Mouse (Mus musculus): Measurements from ENCODE around the gene Mbd3. TPM values are rescaled to one million over a fixed set of nuclear protein-coding genes. Genes with fewer than 3 reads are reported as not detected.

Gene Mbd3
- polyA plus RNA-seq, 1 experiment from 2014 or later = 365 TPM

DNA sequence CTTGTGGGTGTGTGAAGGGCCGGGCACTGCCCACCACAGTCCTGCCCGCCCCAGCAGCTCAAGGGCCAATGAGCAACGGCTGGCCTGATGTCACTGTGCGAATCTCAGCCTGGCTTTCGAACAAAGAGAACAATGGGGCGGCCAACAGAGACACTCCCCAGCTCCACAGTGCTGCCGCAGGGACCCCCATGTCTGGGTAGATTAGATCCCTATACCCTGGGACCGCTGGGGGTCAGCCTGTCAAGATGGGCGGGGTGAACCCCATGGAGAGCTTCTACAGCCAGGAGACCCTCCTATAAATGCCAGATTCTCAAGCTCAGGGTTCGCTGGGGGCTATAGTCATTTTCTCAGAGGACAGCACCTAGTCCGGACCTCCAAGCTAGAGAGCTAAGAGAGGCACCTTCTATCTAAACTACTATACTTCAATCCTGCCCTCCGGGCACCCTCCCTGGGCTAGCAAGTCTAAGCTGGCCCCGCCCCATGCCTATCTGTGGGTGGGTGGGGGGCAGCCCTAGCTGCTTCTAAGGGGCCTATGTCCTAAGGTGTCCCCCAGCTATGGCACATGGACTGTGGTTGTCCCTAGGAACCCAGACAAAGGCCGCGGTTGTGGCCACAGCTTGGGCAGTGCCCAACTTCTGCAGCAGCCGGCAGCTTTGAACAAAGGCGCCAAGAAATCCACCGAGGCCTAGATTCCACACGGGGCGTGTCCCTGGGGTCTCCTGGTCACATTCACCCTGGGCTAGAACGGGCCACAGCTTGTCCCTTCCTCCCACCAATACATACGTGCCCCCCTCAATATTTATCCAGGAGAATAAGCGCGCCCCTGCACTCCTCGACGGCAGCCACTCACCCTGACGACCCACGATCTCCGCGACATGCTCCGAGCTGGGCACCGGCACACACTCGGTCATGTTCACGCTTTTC is 13.3 kb downstream of the Mbd3 start:
- Histone ChIP-seq H3K27ac (peak overlapping the region; percentile 98), H3K4me1 (replicated peaks) (peaks cover 49% of the 10 kb centered on the region), H3K27me3 (ENCODE audit: insufficient read depth, poor library complexity, severe bottlenecking) (no peaks in the 10 kb centered on the region), H3K36me3 (peaks cover 60% of the 10 kb centered on the region), H3K9me3 (no peaks in the 10 kb centered on the region), H3K4me3 (peak overlapping the region; percentile 97)
- peak; percentile 84 for DNase-seq (ENCODE audit: low spot score)
- WGBS = under 1% methylated on average over 34 of the region's 34 CpGs

DNA sequence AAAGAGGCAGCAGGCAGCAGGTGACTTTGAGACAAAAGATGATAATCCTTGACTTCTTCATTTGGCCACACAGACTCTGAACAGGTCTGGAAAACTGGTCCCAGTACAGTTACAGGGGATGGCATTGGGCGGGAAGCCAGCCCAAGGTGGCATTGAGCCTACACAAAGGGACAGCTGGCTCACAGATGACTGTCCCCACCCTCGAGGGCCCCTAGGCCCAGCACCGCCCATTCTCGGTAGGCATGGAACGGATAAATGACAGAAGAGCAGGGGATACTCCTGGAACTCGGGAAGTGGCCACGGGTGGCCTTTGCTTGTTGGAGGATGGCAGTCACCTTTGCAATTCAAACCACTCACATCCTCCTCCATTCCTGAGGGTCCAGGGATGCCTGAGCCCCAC is 14.0 kb downstream of the Mbd3 start:
- H3K36me3 ChIP-seq = peaks cover 60% of the 10 kb centered on the region

DNA sequence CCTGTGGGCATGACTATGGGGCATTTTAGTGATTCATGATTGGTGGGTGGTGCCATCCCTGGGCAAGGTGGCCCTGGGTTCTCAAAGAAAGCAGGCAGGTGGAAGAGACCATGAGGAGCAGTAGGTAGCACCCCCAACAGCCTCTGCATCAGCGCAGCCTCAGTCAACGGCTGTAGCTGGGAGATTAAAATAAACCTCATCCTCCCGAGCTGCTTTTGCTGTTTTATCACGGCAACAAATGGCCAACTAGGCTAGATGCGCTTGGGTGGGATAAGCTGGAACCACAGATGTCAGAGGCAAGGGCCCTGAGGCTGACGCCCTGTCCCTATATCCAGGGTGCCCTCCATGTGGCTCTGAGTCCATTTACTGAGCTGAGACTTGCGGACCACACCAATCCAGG is 14.6 kb downstream of the Mbd3 start:
- Histone ChIP-seq H3K36me3 (peaks cover 60% of the 10 kb centered on the region), H3K4me1 (replicated peaks) (peaks cover 52% of the 10 kb centered on the region), H3K9me3 (no peaks in the 10 kb centered on the region), H3K4me3 (peak overlapping the region; percentile 97), H3K27me3 (ENCODE audit: insufficient read depth, poor library complexity, severe bottlenecking) (no peaks in the 10 kb centered on the region), H3K27ac (peak overlapping the region; percentile 98)
- no peak for DNase-seq (ENCODE audit: low spot score)
- WGBS = 81% methylated on average over 7 of the region's 7 CpGs

More for the DNA sequence above, 14.0 kb downstream of the Mbd3 start:
- Histone ChIP-seq H3K4me3 (peak overlapping the region; percentile 97), H3K27me3 (ENCODE audit: insufficient read depth, poor library complexity, severe bottlenecking) (no peaks in the 10 kb centered on the region), H3K27ac (peak overlapping the region; percentile 98), H3K9me3 (no peaks in the 10 kb centered on the region), H3K4me1 (replicated peaks) (peaks cover 52% of the 10 kb centered on the region)
- DNase-seq (ENCODE audit: low spot score) = no peak
- 20% methylated on average over 7 of the region's 7 CpGs for WGBS

DNA sequence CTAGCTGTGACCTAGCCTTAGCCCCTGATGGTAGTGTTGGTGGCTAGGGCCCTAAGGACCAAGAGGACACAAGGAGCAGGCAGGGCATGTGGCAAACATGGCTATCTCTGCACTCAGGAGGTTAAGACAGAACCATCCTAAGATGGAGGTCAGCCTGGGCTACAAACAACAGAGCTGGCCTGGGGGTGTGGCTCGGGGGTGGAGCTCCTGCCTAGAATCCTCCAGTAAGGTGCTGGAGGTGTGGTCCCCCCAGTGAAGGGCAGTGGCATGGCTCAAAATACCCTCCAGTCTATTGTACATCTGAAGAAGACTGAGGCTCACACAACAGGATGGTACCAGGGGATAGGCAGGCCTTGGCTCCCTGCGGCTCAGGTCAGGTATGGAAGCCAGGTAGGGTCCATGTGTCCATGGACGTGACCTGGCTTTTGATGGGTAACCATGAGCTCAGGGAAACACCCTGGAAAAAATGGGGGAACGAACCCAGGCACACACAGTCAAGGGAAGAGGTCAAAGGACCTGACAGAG is 15.2 kb downstream of the Mbd3 start:
- no peaks in the 10 kb centered on the region for H3K9me3 ChIP-seq
- peak overlapping the region; percentile 98; the same call in 1 of the 2 replicates for H3K27ac ChIP-seq
- H3K36me3 ChIP-seq = peaks cover 64% of the 10 kb centered on the region
- H3K4me3 ChIP-seq = peak overlapping the region; percentile 97
- no peaks in the 10 kb centered on the region for H3K27me3 ChIP-seq (ENCODE audit: insufficient read depth, poor library complexity, severe bottlenecking)
- 90% methylated on average over 4 of the region's 4 CpGs for WGBS
- DNase-seq (ENCODE audit: low spot score) = no peak
- H3K4me1 ChIP-seq (replicated peaks) = peaks cover 52% of the 10 kb centered on the region

DNA sequence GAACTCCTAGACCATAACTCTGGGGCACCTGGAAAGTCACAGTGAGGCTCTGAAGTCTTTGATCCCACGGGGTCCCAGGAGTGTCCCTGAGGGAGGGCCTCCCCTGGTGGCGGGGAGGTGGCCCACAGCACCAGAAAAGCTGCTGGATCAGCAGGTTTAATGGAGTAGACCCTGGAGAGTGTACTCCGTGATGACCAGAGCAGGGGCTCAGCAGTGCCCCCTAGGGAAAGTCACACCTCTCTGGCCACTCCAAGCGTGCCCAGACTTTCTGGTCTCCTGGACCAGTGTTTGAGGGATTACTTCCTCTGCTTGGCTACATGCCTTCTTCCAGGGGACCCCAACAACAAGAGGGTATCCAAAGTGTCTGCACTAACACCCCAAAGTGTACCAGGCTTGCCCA is 15.9 kb downstream of the Mbd3 start:
- Histone ChIP-seq H3K36me3 (peaks cover 66% of the 10 kb centered on the region), H3K4me1 (replicated peaks) (peaks cover 50% of the 10 kb centered on the region), H3K27me3 (ENCODE audit: insufficient read depth, poor library complexity, severe bottlenecking) (no peaks in the 10 kb centered on the region), H3K4me3 (peak overlapping the region; percentile 97), H3K9me3 (no peaks in the 10 kb centered on the region), H3K27ac (peak overlapping the region; percentile 18; the same call in 1 of the 2 replicates)
- 69% methylated on average over 4 of the region's 4 CpGs for WGBS
- DNase-seq (ENCODE audit: low spot score) = no peak

DNA sequence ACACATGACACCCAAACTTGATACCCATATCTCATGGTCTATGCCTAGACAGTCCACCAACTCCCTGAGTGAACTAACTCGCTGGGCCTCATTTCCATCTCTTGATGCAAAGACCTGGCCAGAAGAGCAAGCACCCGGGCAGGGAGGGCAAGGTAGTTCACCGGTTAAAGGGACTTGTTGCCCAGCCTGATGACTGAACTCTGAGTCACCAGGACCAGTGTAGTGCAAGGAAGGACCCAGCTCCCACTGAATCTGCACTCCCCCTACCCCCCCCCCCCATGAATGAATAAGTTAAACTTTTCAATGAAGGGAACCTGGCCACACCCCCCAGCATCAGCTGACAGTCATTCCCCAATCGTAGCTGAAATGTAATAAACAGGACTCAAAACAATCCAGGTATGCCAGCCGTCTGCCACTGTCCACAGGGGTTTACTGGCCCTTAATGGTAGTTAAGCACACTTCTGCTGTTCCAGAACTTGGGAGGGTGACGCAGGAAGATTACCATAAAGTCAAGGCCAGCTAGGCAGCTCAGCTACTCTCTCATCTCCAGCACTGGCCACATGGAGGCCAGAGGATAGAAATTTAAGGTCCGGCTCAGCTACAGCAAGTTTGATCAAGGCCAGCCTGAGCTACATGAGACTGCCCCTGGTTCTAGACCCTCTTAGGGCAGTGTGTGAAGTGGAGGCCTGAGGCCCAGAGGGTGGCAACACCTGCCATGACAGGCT is 16.5 kb downstream of the Mbd3 start:
- Histone ChIP-seq H3K4me1 (replicated peaks) (peaks cover 44% of the 10 kb centered on the region), H3K36me3 (peaks cover 66% of the 10 kb centered on the region), H3K27me3 (ENCODE audit: insufficient read depth, poor library complexity, severe bottlenecking) (no peaks in the 10 kb centered on the region), H3K9me3 (no peaks in the 10 kb centered on the region), H3K27ac (peak overlapping the region; percentile 18; the same call in 1 of the 2 replicates), H3K4me3 (peak overlapping the region; percentile 97; the same call in 1 of the 2 replicates)
- no peak for DNase-seq (ENCODE audit: low spot score)
- 94% methylated on average over 7 of the region's 7 CpGs for WGBS

DNA sequence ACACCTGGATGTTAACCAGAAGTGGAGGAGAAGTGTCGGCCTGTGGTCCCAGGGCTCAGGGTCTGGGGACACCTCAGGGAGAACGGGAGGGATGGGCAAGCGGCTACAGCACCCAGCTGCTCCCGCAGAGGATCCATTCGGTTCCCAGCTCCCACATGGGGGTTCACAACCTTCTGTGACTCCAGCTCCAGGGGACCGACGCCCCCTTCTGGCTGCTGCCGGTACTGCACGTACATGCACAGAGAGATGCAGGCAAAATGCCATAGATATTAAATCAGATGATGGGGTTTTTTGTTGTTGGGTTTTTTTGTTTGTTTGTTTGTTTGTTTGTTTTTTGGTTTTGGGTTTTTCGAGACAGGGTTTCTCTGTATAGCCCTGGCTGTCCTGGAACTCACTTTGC is 21.6 kb downstream of the Mbd3 start:
- no peak for DNase-seq (ENCODE audit: low spot score)
- Histone ChIP-seq H3K9me3 (no peaks in the 10 kb centered on the region), H3K27me3 (ENCODE audit: insufficient read depth, poor library complexity, severe bottlenecking) (peaks cover 4% of the 10 kb centered on the region; the same call in 1 of the 2 replicates), H3K4me3 (no peak overlapping the region), H3K27ac (no peak overlapping the region), H3K36me3 (peaks cover 37% of the 10 kb centered on the region), H3K4me1 (replicated peaks) (peaks cover 12% of the 10 kb centered on the region)
- 49% methylated on average over 10 of the region's 10 CpGs for WGBS

DNA sequence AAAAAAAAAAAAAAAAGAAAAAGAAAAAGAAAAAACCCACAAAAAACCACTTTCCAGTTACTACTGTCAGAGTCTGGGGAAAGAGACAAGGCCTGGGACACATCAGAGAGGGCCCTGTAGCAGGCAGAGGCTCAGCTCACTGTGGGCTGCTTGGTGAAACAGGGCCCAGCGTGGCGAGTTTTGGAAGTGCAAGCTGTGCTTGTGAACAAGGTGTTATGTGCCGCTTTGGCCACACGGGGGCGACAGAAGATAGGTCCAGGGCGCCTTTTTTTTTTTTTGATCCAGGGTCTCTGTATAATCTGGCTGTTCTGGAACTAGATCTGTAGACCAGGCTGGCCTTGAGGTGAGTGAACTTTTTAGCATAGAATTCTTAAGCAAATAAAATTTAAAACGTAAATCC is 23.2 kb downstream of the Mbd3 start:
- peak; percentile 95 for DNase-seq (ENCODE audit: low spot score)
- Histone ChIP-seq H3K9me3 (no peaks in the 10 kb centered on the region), H3K27me3 (ENCODE audit: insufficient read depth, poor library complexity, severe bottlenecking) (peaks cover 8% of the 10 kb centered on the region; the same call in 1 of the 2 replicates), H3K4me3 (no peak overlapping the region), H3K36me3 (peaks cover 22% of the 10 kb centered on the region), H3K27ac (no peak overlapping the region), H3K4me1 (replicated peaks) (peaks cover 23% of the 10 kb centered on the region)
- 1% methylated on average over 7 of the region's 7 CpGs for whole genome bisulfite sequencing

DNA sequence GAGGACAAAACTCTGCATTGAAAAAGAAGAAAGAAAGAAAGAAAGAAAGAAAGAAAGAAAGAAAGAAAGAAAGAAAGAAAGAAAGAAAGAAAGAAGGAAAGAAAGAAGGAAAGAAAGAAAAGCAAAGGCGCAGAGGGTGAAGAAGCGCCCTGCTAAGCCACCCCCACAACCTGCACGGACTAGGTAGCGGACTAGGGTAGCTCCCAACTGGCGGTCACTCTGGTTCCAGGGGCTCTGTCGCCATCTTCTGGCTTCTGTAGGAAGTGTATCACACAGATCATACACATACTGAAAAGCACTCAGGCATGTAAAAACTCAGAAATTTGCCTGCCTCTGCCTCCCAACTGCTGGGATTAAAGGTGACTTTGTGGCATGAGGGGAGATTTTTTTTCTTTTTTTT is 25.3 kb downstream of the Mbd3 start:
- Histone ChIP-seq H3K4me1 (replicated peaks) (peaks cover 21% of the 10 kb centered on the region), H3K36me3 (peaks cover under 1% of the 10 kb centered on the region; the same call in 1 of the 2 replicates), H3K4me3 (no peak overlapping the region), H3K27ac (no peak overlapping the region), H3K27me3 (ENCODE audit: insufficient read depth, poor library complexity, severe bottlenecking) (peaks cover 8% of the 10 kb centered on the region; the same call in 1 of the 2 replicates), H3K9me3 (no peaks in the 10 kb centered on the region)
- WGBS = 22% methylated on average over 6 of the region's 6 CpGs
- DNase-seq (ENCODE audit: low spot score) = peak; percentile 65

DNA sequence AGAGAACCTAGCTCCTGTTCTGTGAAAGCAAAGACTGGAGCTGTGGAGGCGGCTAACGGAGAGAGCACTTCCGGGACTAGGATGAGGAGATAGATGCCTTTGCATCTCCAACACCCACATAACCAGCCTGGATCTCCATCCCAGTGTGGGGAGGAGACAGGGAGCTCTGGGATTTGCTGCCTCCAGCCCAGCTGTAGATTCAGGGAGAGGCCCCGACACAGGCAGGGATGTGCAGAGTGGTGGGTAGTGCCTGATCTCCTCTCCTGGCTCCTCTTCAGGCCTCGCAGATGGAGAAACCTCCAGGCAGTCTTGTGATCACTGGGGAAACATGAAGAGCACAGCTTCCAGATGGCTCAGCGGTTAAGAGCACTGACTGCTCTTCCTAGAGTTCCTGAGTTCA is 26.6 kb downstream of the Mbd3 start:
- Histone ChIP-seq H3K4me1 (replicated peaks) (peaks cover 18% of the 10 kb centered on the region), H3K4me3 (no peak overlapping the region), H3K27ac (no peak overlapping the region), H3K36me3 (no peaks in the 10 kb centered on the region), H3K9me3 (peaks cover 5% of the 10 kb centered on the region; the same call in 1 of the 2 replicates), H3K27me3 (ENCODE audit: insufficient read depth, poor library complexity, severe bottlenecking) (peaks cover 15% of the 10 kb centered on the region)
- WGBS = 80% methylated on average over 6 of the region's 6 CpGs
- no peak for DNase-seq (ENCODE audit: low spot score)

DNA sequence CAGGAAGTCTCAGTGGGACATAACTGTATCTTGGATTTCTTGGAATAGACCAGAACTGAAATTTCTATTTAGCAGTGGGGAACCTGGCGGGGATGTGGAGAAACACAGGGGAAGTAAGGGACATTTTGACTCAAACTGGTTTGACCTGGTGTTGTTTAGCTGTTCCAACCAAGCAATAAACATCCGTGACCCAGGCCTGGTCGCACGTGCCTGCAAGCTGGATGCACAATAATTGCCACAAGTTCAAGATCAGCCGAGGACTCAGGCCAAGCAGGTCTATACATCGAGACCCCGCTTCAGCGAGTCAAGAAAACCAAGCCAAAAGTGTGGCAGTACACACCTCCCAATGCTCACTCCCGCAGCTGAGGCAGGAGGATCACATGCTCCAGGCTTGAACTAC is 27.4 kb downstream of the Mbd3 start:
- H3K4me3 ChIP-seq = peak overlapping the region; percentile 37
- peaks cover 5% of the 10 kb centered on the region; the same call in 1 of the 2 replicates for H3K9me3 ChIP-seq
- peak overlapping the region; percentile 13 for H3K27ac ChIP-seq
- WGBS = 53% methylated on average over 9 of the region's 9 CpGs
- H3K4me1 ChIP-seq (replicated peaks) = peaks cover 18% of the 10 kb centered on the region
- no peak for DNase-seq (ENCODE audit: low spot score)
- H3K27me3 ChIP-seq (ENCODE audit: insufficient read depth, poor library complexity, severe bottlenecking) = peaks cover 22% of the 10 kb centered on the region
- no peaks in the 10 kb centered on the region for H3K36me3 ChIP-seq

DNA sequence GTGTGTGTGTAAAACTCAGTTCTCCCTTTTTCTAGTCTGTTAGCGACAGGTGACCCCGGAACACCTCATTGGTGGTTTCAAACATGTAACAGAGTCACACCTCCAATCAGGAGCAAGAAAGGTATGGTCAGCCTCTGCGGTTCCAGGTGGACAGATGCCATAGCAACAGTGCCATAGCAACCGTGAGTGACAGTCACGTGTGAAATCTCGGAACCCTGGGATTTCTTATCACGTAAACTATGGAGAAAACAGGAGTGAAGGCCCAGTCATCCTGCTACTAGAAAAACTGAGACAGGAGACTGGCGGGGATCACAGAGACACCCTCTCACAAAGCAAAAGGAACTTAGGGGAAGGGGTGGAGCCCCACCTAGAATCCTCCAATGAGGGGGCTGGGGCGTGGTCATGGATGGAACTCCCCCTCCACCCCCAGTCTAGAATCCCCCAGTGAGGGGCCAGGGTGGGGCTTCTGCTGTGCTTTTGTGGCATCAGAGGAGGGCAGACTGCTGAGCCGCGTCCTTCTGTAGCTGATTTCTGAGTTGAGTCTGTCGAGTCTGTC is 27.9 kb downstream of the Mbd3 start:
- Histone ChIP-seq H3K27me3 (ENCODE audit: insufficient read depth, poor library complexity, severe bottlenecking) (peaks cover 26% of the 10 kb centered on the region), H3K4me3 (peak overlapping the region; percentile 37), H3K4me1 (replicated peaks) (peaks cover 18% of the 10 kb centered on the region), H3K9me3 (peaks cover 5% of the 10 kb centered on the region; the same call in 1 of the 2 replicates), H3K36me3 (no peaks in the 10 kb centered on the region), H3K27ac (peak overlapping the region; percentile 13)
- peak; percentile 68 for DNase-seq (ENCODE audit: low spot score)
- 6% methylated on average over 12 of the region's 12 CpGs for WGBS
